Mouse (Mus musculus): Measurements from ENCODE around the gene Itgb4. TPM values are rescaled to one million over a fixed set of nuclear protein-coding genes. Genes with fewer than 3 reads are reported as not detected.
"Not testable (repeated sequence)": the region's sequence is repeated elsewhere in the genome, so short reads cannot be mapped to it uniquely, and the experiment has no call there.

Itgb4 gene
- polyA plus RNA-seq, 3 experiments from 2014 or later, result not detected

DNA sequence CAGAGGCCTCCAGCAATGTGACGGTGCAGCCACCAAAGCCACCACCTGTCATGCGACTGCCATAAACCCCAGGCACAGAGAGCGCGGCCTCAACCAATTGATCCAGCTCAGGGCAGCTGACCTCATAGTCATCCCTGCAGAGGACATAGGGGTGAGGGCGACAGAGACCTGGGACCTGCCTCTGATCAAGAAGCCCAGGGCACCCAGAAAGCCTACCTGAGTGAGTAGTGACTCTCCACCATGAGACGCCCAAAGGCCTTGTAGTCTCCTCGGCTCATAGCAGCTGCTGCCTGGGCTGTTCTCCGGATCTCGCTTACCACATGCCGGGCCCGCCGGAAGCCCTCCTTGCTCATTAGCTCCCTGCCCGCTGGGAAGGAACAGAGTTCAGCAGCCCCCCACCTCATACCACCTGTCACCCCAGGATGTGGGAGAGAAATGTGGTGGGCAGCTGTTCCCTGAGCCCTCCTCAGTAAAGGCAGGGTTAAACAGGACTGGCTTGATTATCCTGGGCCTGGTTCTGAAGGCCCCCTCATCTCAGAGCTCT, 34.4 kb downstream of the Itgb4 start:
- ATAC-seq, result no peak

DNA sequence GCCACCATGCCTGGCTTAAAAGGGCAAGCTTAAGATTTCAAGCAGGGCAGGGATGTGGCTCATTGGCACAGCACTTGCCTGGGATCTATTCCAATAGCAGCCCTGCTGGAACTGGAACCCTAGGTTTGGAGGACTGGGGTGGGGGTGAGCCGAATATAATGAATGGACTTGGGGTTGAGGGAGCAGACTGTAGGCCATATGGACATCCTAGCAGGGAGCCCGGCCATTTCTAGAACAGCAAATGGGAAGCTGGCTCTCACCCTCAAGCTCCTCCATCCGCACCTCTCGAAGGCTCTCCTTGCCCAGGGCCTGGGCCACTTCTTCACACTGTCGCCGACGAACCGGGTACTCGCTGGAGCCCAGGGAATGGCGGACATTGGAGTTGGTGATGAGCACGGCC, 35.2 kb downstream of the Itgb4 start:
- ATAC-seq, result no peak

DNA sequence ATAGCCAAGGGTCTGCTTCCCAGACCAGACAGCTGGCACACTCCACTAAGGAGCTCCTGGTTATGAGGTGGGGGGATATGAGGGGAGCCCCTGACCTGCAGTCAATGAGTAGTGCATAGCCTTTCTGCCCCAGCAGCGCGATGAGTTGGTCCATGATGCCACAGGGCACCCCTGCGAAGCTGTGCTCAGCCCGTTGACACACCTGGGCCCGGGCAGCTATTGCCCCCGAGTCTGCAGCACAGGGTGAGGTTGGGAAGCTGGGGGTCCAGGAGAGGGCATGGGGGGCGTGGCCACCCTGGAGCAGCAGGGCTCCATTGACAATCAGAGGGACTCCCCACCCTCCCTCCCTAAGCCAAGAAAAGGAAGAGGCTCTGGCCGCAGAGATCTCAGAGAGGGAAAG, 35.6 kb downstream of the Itgb4 start:
- ATAC-seq, result no peak

DNA sequence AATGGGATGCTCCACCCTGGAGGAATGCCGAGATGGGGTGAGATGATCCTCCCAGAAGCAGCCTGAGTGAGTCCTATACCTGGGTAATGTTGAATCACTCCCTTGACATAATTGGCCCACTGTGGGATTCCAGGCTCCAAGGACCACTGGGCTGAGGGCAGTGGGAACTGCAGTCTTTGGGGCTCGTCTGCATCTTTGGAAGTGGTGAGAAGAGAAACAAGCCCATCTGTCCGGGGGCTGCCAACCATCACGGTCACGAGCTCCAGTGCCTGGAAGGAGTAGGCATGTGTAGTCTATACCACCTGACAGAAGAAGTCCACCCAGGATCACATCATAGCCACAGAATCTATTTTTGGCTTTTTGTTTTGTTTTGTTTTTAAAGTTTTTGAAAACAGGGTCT, 36.4 kb downstream of the Itgb4 start:
- ATAC-seq, result no peak

DNA sequence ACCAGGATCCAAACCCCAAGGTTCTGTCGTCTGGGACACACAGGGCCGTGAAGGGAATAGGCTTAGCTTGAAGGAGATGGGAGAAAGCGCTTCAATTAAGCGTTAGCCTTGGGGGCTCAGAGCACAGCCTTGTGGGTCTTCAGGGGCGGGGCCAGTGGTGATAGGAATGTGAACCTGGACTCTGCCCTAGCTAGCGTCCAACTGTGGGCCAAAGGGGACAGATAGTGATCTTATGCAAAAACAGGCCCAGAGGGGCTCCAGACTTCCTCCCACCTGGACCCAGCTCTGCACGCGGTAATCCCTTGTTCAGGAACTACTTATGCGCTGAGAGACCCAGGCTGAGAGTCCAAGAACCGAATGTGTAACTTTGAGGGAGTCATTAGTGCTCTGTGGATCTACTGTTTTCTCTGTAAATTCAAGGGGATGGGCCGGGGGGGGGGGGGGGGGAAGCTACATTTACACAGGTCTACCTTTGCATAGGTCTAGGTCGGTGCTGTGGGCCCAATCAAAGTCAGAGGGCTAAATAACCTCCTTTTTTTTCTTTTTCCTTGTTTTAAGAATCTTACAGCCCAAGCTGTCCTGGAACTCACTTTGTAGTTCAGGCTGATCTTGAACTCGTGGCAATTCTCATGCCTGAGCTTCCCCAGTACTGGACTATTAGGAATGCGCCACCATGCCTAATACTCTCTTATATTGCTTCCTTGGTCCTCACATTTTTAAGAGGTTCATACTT, 37.2 kb downstream of the Itgb4 start:
- no peak for ATAC-seq

DNA sequence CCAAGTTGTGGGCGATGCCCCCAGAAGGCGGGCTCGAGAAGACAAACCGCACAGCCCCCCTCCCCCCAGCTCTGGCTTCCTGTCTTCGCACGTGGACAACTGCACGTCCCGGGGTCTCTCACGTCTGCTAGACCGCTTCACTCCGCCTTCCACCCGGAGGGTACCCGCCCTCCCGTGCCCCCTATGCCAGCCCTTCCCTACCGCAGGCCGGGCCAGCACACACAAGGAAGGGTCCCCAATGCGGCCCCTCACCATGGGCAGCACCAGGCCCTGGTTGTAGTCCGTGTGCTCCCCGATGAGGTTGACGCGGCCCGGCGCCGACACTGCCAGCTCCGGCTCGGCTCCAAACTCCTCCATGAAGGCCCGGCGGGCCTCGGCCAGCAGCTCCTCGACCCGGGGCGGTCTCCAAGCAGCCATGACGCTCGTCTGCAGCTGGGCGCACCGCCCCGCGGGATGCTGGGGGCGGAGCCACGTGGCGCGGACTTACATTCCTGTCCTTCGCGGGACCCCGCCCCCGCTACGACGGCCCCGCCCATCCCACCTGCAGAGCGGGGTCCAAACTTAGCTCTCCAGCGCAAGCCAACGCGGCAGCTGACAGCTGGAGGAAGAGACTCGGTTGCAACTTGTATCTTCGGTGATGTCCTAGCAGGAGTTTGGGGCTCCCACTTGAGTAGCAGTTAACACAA, 37.9 kb downstream of the Itgb4 start, which contains the start of gene Galk1:
TSS of gene Galk1 (minus strand) at position 458 of the 686 bp plus-strand sequence.
- peak; percentile 78 for ATAC-seq

DNA sequence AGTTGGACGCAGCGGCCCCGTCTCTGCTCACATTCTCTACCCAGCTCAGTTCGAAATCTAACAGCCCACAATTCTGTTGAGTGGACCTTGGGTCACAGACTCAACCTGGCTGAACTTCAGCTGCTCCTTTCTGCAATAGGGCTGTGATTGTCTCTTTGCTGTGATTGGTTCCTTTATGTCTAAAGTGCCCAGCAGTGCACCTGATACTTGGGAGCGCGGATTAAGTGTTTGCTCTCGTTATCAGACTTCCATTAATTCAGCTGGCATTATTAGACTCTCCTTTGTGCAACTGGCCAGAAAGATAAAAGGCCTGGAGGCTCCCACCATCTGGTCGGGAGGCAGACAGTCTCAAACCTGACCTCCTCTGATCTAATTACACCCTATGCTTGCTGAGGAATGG, 40.3 kb downstream of the Itgb4 start:
- ATAC-seq, result no peak

DNA sequence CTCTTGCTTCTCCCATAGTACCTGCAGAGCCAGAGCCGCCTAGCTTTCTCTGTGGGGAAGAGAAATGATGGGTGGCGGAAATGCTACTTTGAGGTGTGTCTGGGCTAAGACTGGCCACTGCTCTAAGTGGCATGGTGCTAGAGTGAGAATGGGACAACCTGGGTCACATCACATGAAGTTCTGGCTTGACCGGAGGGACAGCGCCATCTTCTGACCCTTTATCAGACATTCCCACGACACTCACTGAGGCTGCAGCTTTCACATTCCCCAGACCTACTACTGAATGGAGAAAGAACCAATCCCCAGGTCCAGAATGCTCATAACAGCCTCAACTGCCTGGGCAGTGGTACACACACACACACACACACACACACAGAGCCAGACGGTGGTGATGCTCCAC, 43.6 kb downstream of the Itgb4 start:
- ATAC-seq, result no peak

DNA sequence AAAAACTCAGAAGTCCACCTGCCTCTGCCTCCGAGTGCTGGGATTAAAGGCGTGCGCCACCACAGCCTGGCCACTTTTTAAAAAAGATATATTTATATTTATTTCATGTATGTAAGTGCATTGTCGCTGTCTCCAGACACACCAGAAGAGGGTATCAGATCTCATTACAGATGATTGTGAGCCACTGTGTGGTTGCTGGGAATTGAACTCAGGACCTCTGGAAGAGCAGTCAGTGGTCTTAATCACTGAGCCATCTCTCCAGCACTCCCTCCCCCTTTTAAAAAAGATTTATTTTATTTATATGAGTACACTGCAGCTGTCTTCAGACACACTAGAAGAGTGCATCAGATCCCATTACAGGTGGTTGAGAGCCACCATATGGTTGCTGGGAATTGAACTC, 44.4 kb downstream of the Itgb4 start:
- ATAC-seq, result not testable (repeated sequence)

DNA sequence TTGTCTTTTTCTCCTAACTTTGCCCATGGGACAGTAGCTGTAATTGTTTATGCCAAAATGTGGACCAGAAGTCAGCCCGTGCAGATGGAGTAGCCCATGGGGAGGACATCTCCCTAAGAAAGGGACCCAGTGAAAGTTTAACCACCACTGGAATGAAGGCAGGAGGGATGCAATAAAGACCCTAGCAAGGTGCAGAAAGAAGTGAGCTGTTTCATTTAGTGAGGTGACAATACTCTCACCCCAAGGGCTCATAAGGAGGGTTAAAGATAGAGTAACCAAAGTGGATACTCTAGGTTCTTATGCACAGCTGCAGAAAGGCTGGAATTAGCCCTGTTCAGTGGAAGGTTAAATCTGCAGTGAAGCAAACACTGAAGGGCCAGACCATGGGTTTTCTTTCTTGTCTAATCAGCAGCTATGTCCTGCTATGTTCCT, 44.9 kb downstream of the Itgb4 start:
- ATAC-seq, result no peak

DNA sequence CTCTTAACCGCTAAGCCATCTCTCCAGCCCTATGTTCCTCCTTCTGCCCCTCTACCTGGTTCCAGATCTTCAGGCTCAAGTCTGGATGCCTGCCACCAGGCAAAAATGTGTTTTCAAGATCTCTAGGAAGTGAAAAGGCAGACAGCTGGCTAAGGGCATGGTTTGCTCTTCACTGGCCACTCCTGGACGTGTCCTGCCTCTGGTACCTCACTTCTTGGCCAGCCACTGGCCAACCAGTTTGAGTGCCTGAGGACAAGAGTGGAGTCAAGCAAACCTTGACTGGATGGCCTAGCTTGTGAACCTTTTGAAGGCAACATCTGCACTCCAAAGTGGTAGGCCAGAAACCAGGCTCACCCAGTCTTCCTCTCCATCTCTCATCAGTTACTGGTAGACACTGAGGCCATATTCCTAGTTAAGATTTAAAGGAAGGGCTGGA, 45.5 kb downstream of the Itgb4 start:
- no peak for ATAC-seq

DNA sequence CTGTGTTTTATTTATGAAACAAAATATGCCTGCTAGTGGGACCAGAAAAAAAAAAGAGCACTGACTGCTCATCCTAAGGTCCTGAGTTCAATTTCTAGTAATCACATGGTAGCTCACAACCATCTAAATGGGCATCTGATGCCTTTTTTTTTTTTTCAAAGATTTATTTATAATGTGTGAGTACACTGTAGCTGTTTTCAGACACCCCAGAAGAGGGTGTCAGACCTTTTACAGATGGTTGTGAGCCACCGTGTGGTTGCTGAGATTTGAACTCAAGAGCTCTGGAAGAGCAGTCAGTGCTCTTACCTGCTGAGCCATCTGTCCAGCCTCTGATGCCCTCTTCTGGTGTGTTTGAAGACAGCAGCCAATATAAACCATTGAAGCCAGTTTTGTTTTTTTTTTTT, 46.0 kb downstream of the Itgb4 start:
- ATAC-seq, result no peak

DNA sequence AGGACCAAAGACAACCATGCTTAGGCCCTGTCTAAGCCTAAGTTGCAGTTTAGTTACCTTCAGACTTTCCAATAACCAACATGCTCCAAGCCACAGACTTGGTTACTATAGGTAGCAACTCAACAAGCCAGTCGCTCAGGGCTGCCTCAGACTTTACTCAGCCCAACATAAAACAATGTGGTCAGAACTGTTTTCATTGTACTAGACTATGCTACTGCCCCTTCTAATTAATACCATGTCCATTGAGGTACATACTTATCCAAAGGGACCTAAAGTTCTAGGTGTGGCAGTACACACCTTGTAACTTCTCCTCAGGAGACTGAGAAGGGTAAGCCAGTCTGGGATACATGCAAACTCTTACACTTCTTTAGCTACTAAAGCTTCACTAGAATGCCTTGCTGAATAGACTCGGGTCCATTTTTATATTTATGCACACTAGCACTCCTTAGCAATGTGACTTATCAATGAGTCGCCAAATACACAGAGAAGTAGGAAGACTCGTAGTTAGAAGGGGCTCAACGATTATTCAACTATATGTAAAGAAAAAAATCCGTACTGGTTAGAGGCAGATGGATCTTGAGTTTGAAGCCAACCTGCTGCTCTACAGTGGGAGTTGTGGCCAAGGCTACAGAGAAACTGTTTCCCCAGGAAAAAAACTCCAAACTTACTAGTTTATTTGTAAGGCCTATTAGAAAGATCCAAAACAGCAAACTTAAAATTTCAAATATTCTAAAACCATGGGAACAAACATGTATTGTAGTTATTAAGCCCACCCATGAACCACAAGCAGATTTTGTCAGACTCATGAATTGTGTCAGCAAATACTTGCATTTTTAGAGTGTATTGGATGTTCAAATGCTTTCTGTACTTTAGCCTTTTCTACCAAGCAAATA, 47.1 kb downstream of the Itgb4 start:
- no peak for ATAC-seq

DNA sequence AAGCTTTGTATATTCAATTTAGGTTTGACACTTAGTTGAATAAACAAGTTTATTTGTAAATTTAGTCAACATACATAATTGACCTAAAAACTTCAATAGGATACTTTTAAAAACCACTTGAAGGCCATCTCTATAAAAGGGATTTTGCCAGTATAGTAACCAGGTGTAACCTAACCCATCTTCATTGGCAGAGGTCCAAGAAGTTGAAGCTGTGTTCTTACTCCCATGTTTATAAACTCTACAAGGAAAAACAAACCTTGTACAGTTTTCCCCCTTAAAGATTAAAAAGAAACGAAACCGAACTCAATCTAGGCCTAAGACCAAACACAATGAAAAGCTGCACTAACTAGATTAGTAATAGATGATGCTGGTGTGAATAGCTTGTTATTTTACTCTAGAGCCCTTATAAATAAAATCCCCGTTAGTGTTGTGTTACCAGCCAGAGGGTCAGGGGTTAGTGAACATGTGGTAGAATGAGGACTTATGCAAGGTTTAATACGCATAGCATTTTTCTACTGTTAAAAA, 47.8 kb downstream of the Itgb4 start:
- ATAC-seq, result no peak

DNA sequence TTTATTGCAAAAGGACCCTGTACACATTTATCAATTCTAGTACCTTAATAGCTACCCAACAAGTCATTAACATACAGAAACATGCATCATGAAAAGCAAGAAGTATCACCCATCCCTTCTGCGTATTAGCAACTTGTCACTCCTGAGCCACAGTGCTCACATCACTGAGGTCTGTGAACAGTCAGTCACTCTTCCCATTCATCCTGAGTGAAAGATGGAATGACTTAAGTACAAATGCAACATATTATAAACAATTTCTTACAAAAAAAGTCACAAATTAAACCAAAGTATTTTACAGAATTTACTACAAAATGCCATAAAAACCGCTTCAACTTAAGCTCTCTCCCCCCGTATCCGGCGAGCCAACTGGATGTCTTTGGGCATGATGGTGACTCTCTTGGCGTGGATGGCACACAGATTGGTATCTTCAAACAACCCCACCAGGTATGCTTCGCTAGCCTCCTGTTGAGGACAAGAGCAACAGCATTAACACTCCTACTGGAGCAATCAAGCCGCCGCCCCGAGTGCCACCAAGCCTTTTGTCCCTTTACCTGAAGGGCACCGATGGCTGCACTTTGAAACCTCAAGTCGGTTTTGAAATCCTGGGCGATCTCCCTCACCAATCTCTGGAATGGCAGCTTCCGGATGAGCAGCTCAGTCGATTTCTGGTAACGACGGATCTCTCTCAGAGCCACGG, 48.7 kb downstream of the Itgb4 start:
- not testable (repeated sequence) for ATAC-seq

DNA sequence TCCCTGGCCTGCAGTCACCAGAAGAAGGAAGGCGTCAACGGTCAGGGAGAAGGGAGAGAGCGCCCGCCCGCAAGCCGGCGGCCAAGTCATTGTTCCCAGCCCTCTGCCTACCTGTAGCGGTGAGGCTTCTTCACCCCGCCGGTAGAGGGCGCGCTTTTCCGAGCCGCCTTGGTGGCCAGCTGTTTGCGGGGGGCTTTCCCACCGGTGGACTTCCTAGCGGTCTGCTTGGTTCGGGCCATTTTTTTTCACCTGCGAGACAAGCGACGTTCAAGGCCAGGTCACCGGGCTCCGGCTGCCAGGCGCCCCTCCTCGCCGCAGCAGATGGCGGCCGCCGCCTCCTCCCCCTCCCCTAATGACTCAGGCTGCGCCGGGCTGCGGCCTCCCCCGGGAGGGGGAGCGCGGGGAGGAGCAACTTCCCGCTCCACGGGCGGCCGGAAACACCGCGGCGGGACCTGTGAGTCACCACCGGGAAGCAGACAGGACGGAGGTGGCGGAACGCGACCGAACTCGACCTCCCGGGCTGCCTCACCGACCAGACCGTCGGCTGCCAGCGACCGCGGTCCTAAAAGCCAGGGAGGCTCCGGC, 49.4 kb downstream of the Itgb4 start:
- peak; percentile 57 for ATAC-seq

DNA sequence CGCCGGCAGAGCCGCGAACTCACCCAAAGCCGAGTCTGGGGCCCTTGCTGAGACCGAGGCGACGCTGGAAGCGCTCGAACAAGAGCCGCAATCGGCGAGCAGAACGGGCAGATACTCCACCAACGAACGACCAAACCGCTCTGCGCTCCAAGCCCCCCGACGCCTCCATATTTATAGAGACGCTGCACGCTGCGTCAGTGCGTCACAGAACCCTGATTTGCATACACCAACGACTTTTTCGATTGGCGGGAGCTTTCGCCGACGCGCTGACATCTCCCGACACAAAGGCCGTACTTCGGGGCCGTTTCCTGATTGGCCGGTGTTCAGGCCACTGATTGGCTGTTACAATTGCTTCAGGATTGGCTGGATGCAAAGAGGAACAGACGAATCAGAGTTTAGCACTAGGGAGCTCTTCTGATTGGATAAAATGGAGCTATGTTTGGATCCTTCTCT, 49.9 kb downstream of the Itgb4 start:
- peak; percentile 86 for ATAC-seq

DNA sequence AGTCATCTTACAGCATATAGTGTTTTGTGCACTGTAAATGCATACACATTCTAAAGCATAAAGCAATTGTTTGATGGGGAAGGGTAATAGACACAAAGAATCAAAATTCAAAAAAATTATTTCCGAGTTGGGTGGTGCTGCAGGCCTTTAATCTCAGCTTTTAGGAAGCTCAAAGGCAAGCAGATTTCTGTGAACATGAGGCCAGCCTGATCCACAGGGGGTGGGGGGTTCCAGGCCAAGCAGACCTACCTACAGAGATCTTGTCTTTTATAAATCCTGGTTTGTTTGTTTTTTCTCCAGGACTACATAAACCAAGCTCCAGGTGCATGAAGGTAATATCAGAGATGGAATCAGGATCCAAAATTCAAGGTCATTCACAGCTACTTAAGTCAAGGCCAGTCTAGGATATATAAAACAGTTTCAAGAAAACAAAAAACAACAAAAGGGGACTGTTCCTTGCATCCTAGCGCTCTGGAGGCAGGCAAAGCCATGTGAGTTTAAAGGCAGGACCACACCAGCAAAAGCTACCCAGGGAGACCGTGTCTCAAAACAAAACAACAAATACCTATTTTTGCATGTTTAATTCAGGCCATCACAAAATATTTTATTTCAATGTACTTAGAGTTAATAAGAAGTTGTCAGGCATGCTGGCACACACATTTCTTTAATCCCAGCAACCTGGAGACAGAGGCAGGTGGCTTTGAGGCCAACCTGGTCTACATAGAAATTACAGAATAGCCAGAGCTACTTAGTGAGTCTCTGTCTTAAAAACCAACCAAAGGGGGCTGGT, 50.7 kb downstream of the Itgb4 start:
- ATAC-seq, result no peak

DNA sequence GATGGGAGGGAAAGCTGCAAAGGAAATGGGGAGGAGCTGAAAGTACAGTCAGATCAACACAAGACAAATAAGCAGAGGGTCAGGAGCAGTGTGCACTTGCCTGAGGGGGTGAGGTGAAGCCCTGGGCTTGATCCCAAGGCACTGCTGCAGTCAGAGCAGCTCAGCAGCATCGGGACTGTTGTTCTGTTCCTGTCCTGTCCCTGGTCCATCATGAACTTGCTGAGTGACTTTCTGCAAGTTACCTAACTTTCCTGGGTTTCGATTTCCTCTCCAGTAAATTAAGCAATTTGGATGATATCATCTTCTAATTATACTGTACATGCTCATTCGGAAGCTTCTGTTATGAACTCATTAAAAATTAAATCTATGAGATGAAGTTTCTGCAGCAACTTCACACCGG, 53.2 kb downstream of the Itgb4 start, which contains the start of gene H3f3b:
TSS of gene H3f3b (minus strand) at position 207 of the 400 bp plus-strand sequence.
- ATAC-seq, result no peak

DNA sequence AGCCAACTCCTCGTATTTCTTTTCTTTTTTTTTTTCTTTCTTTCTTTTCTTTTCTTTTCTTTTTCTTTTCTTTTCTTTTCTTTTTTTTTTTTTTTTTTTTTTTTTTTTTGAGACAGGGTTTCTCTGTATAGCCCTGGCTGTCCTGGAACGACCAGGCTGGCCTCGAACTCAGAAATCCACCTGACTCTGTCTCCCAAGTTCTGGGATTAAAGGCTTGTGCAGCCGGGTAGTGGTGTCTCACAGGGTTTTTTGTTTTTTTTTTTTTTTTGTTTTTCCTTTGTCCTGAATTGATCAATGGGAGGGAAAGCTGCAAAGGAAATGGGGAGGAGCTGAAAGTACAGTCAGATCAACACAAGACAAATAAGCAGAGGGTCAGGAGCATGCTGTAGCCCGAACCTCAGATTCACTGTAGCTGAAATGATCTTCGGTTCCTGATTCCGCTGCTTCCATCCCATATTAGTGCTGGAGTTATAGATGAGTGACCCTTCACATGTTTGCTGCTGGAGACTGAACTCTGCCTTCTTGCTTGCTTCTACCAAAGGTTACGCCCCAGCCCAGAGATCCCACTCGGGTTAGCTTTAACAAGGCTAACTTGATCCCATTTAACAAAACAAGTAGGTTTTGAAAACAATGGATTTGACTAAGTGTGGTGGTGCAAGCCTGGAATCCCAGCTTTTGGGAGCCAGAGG, 53.8 kb downstream of the Itgb4 start:
- ATAC-seq, result no peak

Measured in inflammation-experienced regulatory T-cells, adult 6 months (primary cell).